Mouse (Mus musculus) liver, adult 2 months (tissue): ENCODE data around the gene Lrrc3c. TPM values are rescaled to one million over a fixed set of nuclear protein-coding genes. Genes with fewer than 3 reads are reported as not detected.

Source experiments
- DNase-seq: peaks from one replicate; pipeline ENCODE4 v3.0.0-alpha.2; 2011; ENCODE audit warnings: low read depth, low spot score; ENCODE audit errors: extremely low read depth
- H3K27ac ChIP-seq: fragments of 200-500 bp; replicated peaks from 2 replicates; pipeline ENCODE4 v1.5.1; 2012; ENCODE audit warnings: low read depth, mild to moderate bottlenecking, control low read depth, inconsistent platforms, low read length; ENCODE audit not compliant: insufficient read depth
- H3K27me3 ChIP-seq: fragments of 200-500 bp; 2 replicates; pipeline ENCODE4 v1.6.1; 2012; ENCODE audit warnings: mild to moderate bottlenecking, moderate library complexity, low read length, inconsistent platforms; ENCODE audit not compliant: control insufficient read depth, insufficient read depth
- H3K36me3 ChIP-seq: fragments of 200-500 bp; 2 replicates; pipeline ENCODE4 v1.6.1; 2012; ENCODE audit warnings: low read length, inconsistent platforms; ENCODE audit not compliant: control insufficient read depth, insufficient read depth
- H3K4me1 ChIP-seq: fragments of 200-500 bp; 2 replicates; pipeline ENCODE4 v1.6.1; 2011; ENCODE audit warnings: low read length; ENCODE audit not compliant: control insufficient read depth, insufficient read depth
- H3K4me3 ChIP-seq: fragments of 200-500 bp; 2 replicates; pipeline ENCODE4 v1.5.1; 2011; ENCODE audit warnings: low read depth, mild to moderate bottlenecking, control low read depth, low read length, moderate library complexity; ENCODE audit not compliant: insufficient read depth
- H3K79me2 ChIP-seq: fragments of 200-500 bp; 2 replicates; pipeline ENCODE4 v1.6.1; 2012; ENCODE audit warnings: inconsistent platforms, mild to moderate bottlenecking, low read length, moderate library complexity; ENCODE audit not compliant: control insufficient read depth, insufficient read depth
- H3K9ac ChIP-seq: fragments of 200-500 bp; 2 replicates; pipeline ENCODE4 v1.6.1; 2012; ENCODE audit warnings: low read depth, mild to moderate bottlenecking, control low read depth, inconsistent platforms, low read length
- CTCF ChIP-seq: fragments of 200-500 bp; IDR thresholded peaks from 2 replicates; pipeline ENCODE4 v1.5.1; 2011; ENCODE audit warnings: low read depth, low read length, control low read depth
- POLR2A ChIP-seq: fragments of 200-500 bp; IDR thresholded peaks from 2 replicates; pipeline ENCODE4 v1.6.1; 2011; ENCODE audit warnings: low read length, control low read depth; ENCODE audit not compliant: insufficient read depth; ENCODE audit errors: extremely low read depth
- WGBS: fragments of 180-500 bp; shearing (Covaris S2); methylation state at CpG from one replicate; pipeline ENCODE4 v1.1.7; 2018; 5-methylcytosine and 5-hydroxymethylcytosine counted together
- polyA plus RNA-seq: library from polyadenylated mRNA; depleted of rRNA; stranded (reverse); fragments of >200 nt; gene quantifications from 2 replicates; pipeline ENCODE4 v1.2.3, GENCODE M21; 2012; rRNA removed
- total RNA-seq: library from RNA; depleted of rRNA; stranded (reverse); fragments of >200 nt; gene quantifications from 2 replicates; pipeline ENCODE4 v1.2.3, GENCODE M21; 2014; rRNA removed

Lrrc3c gene
- not detected in 2 replicates for total RNA-seq
- polyA plus RNA-seq = not detected in 2 replicates

GRCm38 (mm10) chr11:98597991-98598390 is at the start of gene Lrrc3c:
Gene Lrrc3c (plus strand): TSS chr11:98598291.
- Histone ChIP-seq H3K4me3 (no peak within 1 kb of the TSS), H3K4me1 (no peaks in the 10 kb centered on the region), H3K27me3 (peaks cover 12% of the 10 kb centered on the region), H3K9ac (no peak within 1 kb of the TSS), H3K79me2 (no peaks in the 10 kb centered on the region), H3K36me3 (no peaks in the 10 kb centered on the region), H3K27ac (no peak within 1 kb of the TSS)
- no peak for DNase-seq
- 82% methylated on average over 8 of the region's 8 CpGs for WGBS
- TF ChIP-seq POLR2A (no peak), CTCF (no peak)

- no peak overlapping the region for H3K4me3 ChIP-seq
- H3K27me3 ChIP-seq = peaks cover 16% of the 10 kb centered on the region
- no peaks in the 10 kb centered on the region for H3K36me3 ChIP-seq
- H3K4me1 ChIP-seq = peaks cover 3% of the 10 kb centered on the region
- WGBS = 68% methylated on average over 4 of the region's 4 CpGs
- H3K79me2 ChIP-seq = no peaks in the 10 kb centered on the region
- no peak overlapping the region for H3K9ac ChIP-seq
- no peak overlapping the region for H3K27ac ChIP-seq
- TF ChIP-seq CTCF (no peak), POLR2A (no peak)
- no peak for DNase-seq
These were observed 48.7 kb upstream of the Lrrc3c start for GRCm38 (mm10) chr11:98549363-98549762.

GRCm38 (mm10) chr11:98550311-98550974 is 47.6 kb upstream of the Lrrc3c start:
- H3K4me1 ChIP-seq = peaks cover 3% of the 10 kb centered on the region
- no peak overlapping the region for H3K9ac ChIP-seq
- no peaks in the 10 kb centered on the region for H3K36me3 ChIP-seq
- 18% methylated on average over 20 of the region's 20 CpGs for whole genome bisulfite sequencing
- H3K27me3 ChIP-seq = peaks cover 15% of the 10 kb centered on the region
- H3K4me3 ChIP-seq = peak overlapping the region; percentile 73; the same call in 1 of the 2 replicates
- no peak for TF ChIP-seq CTCF
- TF ChIP-seq POLR2A = no peak
- DNase-seq = no peak
- H3K79me2 ChIP-seq = no peaks in the 10 kb centered on the region
- H3K27ac ChIP-seq = no peak overlapping the region

- TF ChIP-seq POLR2A = 0 out of 2 replicates have a peak, but pooled peaks have one; percentile 9
- TF ChIP-seq CTCF = no peak
- DNase-seq = peak; percentile 71
- Histone ChIP-seq H3K79me2 (no peaks in the 10 kb centered on the region), H3K9ac (peak within 1 kb of the TSS; percentile 69), H3K36me3 (no peaks in the 10 kb centered on the region), H3K4me3 (peak within 1 kb of the TSS; percentile 73), H3K4me1 (peaks cover 3% of the 10 kb centered on the region), H3K27me3 (peaks cover 8% of the 10 kb centered on the region; the same call in 1 of the 2 replicates), H3K27ac (peak within 1 kb of the TSS; percentile 32; the same call in 1 of the 2 replicates)
- WGBS = 2% methylated on average over 51 of the region's 51 CpGs
These were observed 46.9 kb upstream of the Lrrc3c start, which contains the start of gene Zpbp2 for GRCm38 (mm10) chr11:98550975-98551828. Gene Zpbp2 (plus strand): TSS chr11:98551097.

- H3K4me3 ChIP-seq = no peak overlapping the region
These were observed 44.1 kb upstream of the Lrrc3c start for GRCm38 (mm10) chr11:98553966-98554365.

More at GRCm38 (mm10) chr11:98553966-98554365, 44.1 kb upstream of the Lrrc3c start:
- H3K27ac ChIP-seq = no peak overlapping the region
- no peaks in the 10 kb centered on the region for H3K79me2 ChIP-seq
- H3K9ac ChIP-seq = no peak overlapping the region
- DNase-seq = no peak
- no peaks in the 10 kb centered on the region for H3K36me3 ChIP-seq
- WGBS = 91% methylated on average over 4 of the region's 4 CpGs
- no peak for TF ChIP-seq CTCF
- no peak for TF ChIP-seq POLR2A
- peaks cover 6% of the 10 kb centered on the region; the same call in 1 of the 2 replicates for H3K27me3 ChIP-seq
- peaks cover 3% of the 10 kb centered on the region for H3K4me1 ChIP-seq
